Mouse (Mus musculus) frontal cortex, postnatal 14 days (tissue): ENCODE results near the gene Rora.

Source experiments
- DNase-seq, 2 experiments: peaks; one replicate each; pipeline ENCODE4 v3.0.0; 2022; ENCODE audit warnings: low spot score in 2 of 2

The Rora gene

DNA sequence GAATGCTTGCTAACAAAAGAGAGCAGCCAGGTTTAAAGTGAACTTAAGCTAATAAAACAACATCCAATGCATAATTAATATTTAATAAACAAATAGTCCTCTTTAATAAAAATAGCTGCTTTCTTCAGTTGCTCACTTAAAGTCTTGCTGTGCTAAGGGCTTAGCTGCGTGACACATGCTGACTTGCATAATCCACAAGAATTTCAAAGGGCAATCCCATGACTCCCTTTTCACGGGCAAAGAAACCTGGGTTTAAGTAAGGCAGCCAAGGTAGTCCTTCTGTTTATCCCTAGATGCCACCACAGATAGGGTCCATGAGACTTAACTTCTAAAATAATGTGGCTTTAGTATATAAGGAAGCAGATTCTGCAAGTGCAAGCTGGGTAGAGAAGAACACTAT lies 355.1 kb downstream of the Rora start:
- DNase-seq, result no peak

GRCm38 (mm10) chr9:69010886-69011285 lies 357.3 kb downstream of the Rora start:
- no peak for DNase-seq

- no peak for DNase-seq
These were observed 359.7 kb downstream of the Rora start for GRCm38 (mm10) chr9:69013186-69013715.

DNA sequence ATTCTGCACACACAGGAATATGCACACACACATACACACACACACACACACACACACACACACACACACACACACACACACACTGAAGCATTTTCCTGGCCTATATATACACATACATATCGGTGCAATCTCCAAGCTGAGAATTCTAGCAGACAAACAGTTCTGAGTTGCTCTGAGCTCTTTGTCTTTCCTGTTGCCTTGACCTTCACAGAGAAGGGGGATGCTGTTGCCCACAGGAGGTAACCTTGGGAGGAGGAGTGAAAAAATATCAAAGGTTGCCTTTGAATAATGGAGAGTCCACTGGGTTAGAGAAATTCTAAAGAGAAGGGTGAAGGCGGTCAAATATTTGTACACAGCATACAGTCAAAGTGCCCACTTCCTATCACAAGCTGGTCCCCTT lies 360.6 kb downstream of the Rora start:
- no peak for DNase-seq

- DNase-seq, result no peak
These were observed 366.8 kb downstream of the Rora start for GRCm38 (mm10) chr9:69020381-69020780.

GRCm38 (mm10) chr9:69021482-69021881 lies 367.9 kb downstream of the Rora start:
- DNase-seq, result no peak

GRCm38 (mm10) chr9:69023314-69023713 lies 369.7 kb downstream of the Rora start:
- no peak for DNase-seq

- no peak for DNase-seq
These were observed 374.6 kb downstream of the Rora start for GRCm38 (mm10) chr9:69028177-69028576.

DNA sequence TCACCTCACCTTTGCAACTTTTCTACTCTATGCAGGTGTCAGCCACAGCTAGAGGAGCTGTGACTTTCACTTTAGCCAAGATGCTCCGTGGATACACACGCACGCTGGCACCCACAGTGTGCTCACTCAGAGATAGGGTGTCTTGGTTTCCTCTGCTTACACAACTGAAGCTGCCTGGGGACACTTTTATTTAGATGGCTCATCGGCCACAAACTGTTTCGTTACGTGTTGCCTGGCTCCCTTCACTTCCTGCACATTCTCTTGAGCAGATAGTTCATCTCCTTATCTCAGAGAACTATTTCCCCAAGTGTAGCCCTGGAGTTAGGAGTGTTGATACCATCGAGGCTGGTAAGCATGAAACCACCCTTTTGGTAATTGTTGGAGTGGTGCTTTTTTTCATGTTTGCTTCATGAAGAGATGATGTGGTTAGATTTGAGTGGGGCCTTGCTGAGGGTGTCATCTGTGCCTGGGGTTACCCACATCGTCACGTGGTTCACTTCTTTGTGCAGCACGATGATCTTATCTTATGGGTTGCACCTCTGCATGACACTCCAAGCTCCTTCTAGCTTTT lies 380.8 kb downstream of the Rora start:
- DNase-seq, result no peak

GRCm38 (mm10) chr9:69035456-69035855 lies 381.9 kb downstream of the Rora start:
- no peak for DNase-seq

DNA sequence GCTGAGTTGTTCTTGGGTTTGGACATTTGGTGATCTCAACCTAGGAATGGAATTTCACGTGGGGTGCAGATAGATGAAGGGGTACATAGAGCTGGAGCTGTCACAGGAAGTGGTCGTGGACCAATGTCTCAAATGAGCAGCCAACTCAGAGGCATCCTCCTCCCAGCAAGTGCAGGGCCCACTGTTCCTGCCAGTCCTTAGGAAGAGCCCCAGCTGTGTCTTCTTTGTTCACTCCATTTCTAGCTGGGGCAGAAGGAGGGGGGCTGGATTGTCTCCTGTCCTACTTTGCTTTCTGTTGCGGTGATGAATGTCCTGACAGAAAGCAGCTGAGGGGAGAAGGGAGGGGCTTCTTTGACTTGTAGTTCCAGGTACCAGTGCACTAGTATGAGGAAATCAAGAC lies 382.7 kb downstream of the Rora start:
- DNase-seq, result no peak

DNA sequence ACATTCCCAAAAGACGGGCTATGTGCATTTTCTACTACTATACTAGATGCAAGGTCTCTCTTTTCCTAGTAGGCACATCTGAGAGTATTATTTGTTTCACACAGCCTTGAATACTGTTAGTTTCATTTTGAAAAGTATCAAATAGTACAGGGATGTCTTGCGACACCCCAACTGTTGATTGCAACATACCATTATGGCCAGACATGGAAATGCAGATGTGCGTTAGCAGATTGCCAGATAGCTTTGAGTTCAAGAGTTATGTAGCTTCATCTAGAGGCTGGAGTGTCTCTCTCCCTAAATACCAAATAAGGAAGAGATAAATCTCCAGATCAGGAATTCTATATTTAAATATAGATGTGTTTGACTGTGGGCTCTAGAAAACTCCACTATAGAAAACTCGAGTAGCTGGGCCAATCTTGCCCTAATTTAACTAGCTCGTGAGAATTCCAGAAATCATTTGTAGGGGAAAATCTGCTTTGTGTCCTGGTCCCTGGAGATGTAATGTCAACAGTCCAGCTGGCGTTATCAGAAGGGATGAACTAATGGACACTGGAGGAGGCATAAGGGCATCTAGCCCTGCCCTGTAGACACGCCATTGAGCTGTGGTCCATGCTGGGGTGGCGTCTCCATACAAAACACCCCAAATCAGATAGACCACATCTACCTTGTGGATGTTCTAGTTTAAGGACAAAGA lies 390.5 kb downstream of the Rora start:
- DNase-seq, result no peak

GRCm38 (mm10) chr9:69044614-69045133 lies 391.1 kb downstream of the Rora start:
- no peak for DNase-seq

DNA sequence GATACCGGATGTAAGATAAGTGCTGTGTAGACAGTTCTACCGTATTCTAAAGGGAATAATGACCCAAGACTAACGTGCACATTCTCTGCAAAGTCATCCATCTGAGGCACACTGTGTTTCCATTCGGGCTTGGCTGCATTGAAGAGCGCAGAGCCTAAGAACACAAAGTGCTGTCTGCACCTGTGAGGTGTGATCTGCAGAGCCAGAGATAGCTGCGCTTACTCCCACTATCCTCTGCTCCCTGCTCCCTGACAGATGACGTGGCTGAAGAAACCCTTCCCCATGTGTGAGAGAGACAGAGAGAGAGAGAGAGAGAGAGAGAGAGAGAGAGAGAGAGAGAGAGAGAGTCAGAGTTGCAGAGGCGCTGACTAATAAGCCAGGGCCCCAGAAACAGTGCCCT lies 392.3 kb downstream of the Rora start:
- no peak for DNase-seq

- no peak for DNase-seq
These were observed 397.3 kb downstream of the Rora start for GRCm38 (mm10) chr9:69050856-69051255.

- no peak for DNase-seq
These were observed 398.3 kb downstream of the Rora start for GRCm38 (mm10) chr9:69051890-69052289.

DNA sequence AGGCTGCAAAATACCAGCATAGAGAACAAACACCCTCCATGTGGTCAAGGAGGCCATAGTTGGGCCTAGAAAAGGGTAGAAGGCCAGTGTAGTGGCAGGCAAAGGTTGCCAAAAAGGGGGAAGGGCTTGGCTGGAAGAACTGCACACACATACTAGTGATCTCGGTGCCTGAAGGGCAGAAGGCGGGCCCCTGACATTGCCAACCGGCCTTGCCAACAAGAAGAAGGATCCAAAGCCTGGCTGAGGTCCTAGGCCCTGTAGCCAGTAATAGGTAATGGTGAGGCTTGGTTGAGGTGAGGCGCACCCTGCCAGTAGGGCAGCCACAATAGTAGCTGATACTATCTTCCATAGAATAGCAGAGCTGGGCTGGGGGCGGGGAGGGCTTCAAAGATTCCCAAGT lies 401.7 kb downstream of the Rora start:
- no peak for DNase-seq

GRCm38 (mm10) chr9:69071203-69071867 lies 417.7 kb downstream of the Rora start:
- no peak for DNase-seq

GRCm38 (mm10) chr9:69073271-69073670 lies 419.7 kb downstream of the Rora start:
- DNase-seq, result no peak

- no peak for DNase-seq
These were observed 430.6 kb downstream of the Rora start for GRCm38 (mm10) chr9:69084086-69084719.

- DNase-seq, result no peak
These were observed 431.4 kb downstream of the Rora start for GRCm38 (mm10) chr9:69084720-69085661.
